Mouse (Mus musculus) left cerebral cortex, postnatal 25 days (tissue): ENCODE measurements at regions not wholly inside any gene's neighbourhood (a gene's known extent, or its start where the extent isn't known, plus 50 kb on each side); places are given as distances from the start of the nearest gene placed in this dataset.

Source experiments
- DNase-seq, 2 experiments: peaks; one replicate each; pipeline ENCODE4 v3.0.0; 2022; ENCODE audit warnings: low spot score in 2 of 2, mixed read lengths in 1 of 2
- intact Hi-C: fragments of 180-260 bp; cut with DNase I; formaldehyde crosslinking; loops from one replicate; pipeline ENCODE4 v1.15.1; 2025

DNA sequence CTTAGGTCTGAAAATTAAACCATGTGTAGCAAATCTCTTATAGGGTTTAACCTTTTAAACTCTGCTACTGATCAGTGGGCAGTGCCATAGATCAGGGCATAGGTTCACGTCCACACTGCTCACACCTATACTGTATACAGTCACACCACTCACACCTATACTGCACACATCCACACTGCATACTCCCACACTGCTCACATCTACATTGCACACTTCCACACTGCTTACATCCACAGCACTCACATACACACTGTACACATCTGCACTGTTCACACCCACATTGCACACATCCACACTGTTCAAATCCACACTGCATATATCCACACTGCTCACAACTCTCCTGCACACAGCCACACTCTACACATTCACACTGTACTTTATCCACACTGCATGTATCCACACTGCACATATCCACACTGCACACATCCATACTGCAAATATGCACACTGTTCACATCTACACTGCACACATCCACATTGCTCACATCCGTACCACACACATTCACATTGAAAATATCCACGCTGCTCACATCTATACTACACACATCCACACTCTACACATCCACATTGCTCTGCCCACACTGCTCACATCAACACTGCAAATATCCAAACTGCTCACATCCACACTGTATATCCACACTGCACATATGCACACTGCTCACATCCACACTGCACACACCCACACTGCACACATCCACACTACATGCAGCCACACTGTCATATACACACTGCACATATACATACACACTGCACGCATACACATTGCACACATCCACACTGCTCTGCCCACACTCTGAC, 209.7 kb upstream of the Arpp21 start:
- intact Hi-C loops = no loop called here
- DNase-seq = no peak

DNA sequence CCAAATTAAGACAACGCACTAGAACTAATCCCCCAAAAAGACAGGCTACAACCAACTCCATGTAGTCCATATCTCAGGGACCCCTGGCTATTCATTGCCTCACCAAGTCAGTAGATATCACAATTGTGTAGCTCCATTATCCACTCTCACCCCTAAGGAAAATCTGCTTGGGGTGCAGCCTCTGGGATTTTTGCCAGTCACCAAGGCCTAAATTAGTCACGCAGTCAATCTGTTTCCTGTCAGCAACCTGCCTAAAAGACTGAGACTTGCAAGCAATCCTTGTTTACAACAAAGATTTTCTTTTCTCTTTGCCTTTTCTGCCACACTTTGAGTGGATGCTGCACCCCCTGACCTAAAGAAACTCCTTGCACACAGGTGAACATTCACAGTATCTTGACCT, 208.5 kb upstream of the Arpp21 start:
- intact Hi-C loops = no loop called here
- peak in 1 of 2 experiments; percentile 63 for DNase-seq

DNA sequence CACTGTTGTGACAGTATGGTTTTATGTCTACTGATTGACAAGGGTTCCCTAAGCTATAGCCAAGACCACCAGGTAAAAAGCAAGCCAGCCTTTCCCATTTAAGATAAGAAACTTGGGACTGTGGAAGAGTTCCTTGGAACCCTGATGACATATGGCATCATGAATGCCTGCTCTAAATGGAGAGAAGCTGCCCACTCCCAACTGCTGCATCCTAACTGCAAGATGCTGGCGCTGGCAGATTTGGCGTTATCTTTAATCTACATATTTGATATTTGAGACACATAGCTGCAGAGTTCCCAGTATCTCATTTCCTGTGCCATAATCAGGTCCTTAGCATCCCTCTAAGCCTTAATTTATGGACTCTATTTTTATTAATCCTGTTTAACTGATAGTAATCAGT, 200.4 kb upstream of the Arpp21 start:
- intact Hi-C loops = loop anchor here (10.0 kb wide), 2 partner anchors 739 to 809 kb away; no protein-coding TSS in a partner anchor

DNA sequence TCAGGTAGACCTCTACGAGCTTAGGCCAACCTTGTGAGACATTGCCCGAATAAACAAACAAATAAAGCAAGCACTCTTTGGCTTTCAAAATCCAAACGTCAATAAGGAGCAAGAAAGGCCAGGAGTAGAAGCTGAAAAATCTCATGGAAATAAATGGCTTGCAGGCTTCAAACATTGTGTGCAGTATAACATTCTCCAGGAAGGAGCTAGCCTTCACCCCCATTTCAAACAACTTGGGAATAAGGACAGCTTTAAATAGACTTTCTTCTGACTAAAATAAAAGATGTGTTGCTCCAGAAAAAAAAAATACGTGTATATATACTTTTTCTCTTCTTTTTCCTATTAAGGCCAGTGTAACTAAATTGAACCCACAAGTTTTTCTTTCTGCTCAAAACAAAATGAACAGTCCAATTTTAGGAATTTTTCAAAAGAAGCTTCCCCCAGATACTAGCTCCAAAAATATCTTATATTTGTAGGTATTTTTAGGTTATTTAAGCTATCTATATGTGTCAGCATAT, 196.2 kb upstream of the Arpp21 start:
- intact Hi-C loops = loop anchor here (10.0 kb wide), 2 partner anchors 743 to 813 kb away; no protein-coding TSS in a partner anchor
- peak in 1 of 2 experiments; percentile 58 for DNase-seq

More for the DNA sequence above, 200.4 kb upstream of the Arpp21 start:
- DNase-seq = peak; percentile 26 to 91

DNA sequence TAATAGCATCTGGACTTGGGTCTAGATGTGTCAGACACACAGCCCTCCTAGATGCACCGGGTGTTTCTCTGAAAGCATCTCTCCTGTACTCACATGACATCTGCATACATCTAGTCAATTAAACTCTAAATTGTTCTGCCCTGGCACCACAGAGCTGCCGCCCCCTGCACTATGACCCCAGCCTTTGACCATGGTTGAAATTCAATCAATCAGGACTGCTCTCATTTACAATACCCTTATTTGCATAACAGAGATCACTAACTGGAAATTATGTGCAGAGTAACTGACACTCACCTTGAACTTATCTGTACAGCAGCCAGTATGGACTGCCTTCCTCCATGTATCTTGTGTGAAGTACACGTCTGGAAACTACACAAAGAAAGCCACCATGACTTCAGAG, 193.5 kb upstream of the Arpp21 start:
- no peak for DNase-seq
- intact Hi-C loops = no loop called here

DNA sequence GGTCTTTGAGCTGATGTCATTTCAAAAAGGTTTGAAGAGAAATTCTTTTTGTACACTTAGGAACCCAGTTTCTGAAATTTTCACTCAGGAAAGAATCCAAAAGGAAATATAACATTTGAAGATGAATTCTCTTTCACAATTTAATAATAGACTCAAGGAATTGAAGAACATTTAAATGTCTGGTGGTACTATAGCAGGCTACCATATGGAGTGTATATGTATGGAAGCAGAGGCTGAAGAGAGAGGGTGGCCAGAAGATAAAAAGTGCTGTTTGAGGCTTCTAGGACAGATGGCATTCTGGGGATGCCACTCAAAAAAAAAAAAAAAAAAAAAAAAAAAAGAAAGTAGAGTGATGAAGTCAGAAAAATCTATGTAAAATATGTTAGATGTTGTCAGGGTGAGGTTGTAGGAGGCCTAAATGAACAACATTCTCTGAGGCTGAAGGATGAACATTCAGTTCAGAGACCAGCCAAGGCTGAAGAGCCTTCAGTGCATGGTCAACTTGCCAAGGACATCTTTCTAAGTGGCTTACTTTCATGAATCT, 170.1 kb upstream of the Arpp21 start:
- DNase-seq = peak in 1 of 2 experiments; percentile 83
- intact Hi-C loops = loop anchor here (2.0 to 10.0 kb wide), 2 partner anchors 49 to 141 kb away; no protein-coding TSS in a partner anchor

DNA sequence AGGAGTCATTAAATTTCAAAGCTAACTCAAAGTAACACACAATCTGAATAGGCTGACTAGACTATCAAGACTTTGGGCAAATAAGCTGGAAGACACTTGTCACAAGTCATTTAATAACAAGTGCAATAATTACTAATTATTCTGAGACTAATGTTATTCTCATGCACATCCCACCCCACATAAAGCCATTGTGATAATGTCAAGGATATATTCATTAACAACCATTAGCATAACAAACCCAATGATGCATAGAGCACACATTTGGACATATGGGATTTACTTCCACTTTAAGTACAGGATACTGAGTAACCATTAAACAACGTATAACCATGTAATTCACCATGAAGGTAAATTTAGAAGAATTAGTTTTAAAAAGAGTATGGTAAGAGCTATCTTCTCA, 135.0 kb upstream of the Arpp21 start:
- intact Hi-C loops = no loop called here
- DNase-seq = no peak

DNA sequence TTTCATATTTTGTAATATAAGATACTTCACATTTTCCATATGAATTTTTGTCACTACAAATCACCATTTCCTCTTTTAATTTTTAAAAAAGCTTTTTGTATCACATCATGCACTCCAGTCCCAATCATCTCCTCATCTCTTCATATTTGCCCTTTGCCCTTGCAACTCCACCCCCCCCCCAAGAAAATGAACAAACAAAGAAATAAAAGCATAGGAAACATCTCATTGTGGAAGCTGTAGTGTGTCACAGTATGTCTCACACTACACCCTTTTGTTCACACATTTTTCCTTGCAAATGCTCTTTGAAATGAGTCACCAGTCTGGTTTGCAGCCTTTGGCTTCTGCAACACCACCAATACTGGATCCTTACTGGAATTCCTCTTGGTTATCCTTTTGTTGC, 131.6 kb upstream of the Arpp21 start:
- intact Hi-C loops = no loop called here
- no peak for DNase-seq

DNA sequence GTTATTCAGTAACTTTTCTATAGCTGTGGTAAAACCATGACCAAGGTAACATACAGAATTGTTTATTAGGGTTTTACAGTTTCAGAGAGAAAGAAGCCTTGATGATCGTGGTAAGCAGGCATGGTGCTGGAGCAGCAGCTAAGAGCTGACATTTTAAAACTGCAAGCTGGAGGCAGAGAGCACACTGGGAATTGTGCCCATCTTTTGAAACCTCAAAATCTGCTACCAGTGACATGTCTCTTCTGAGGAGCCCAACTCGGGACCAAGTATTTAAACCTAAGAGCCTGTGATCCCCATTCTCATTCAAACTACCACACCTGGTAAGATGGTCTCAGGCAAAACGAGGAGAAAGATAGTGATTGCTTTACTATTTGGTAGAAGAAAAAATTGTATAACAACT, 125.6 kb upstream of the Arpp21 start:
- intact Hi-C loops = no loop called here
- peak in 1 of 2 experiments; percentile 62 for DNase-seq

DNA sequence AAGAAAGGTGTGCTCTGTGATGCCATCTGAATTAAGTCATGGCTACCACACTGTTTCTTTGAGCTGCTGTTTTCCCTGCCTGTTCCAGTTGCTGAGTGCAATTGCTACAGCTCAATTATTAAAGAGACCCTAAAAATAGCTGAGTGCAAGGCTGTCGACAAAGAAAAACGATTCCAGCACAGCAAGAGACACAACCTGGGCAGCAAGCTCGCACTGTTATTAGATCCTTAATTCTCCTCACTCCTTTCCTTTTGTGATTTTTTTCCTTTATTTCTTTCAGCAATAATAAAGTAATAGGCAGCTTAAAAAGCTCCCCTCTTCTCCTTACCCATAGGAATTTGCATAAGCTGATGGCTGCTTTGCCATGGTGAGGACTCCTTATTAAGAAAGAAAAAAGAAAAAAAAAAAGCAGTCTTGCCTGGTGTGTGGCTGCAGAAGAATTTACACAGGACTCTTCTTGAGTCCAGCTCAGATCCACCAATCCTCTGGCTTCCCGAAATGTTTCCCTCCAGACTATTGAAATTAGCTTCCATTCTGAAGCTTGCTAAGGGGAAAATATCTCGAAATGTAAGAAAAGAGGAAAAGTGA, 123.1 kb upstream of the Arpp21 start:
- intact Hi-C loops = no loop called here
- no peak for DNase-seq

DNA sequence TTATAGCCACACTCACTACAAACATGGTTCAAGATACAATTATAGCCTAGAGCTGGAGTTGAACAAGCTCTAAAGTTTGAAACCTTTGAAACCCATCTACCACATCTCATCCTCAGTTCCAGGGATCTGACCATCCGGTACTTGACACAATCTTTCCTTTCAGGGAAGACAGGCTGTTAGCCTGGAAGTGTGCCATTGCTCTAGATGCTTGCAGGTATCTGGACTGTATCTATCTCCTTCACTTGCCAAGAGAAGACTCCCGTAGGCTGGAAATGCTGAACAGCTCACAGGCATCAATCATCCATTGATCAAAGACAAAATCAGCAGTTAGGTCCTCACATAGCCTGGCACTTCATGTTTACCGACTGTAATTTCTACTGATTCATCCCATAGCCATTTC, 117.5 kb upstream of the Arpp21 start:
- intact Hi-C loops = no loop called here

DNA sequence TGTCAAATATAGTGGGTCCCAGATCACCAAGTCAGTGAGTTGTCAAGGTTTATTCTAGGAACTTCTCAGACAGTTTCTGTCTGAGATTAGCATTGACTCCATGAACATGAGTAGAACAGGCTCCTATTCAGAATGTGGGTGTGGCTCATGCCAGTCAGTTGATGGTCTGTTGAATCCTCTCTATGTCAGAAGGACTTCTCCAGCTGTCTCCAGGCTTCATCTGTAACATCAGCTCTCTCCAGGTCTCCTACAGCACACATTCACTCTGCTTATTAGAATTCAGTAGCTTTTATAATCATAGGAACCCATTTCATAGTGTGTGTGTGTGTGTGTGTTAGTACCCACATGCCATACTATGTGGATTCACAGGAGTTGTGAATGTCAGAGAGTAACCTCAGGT, 113.2 kb upstream of the Arpp21 start:
- DNase-seq = no peak
- intact Hi-C loops = no loop called here

More for the DNA sequence above, 117.5 kb upstream of the Arpp21 start:
- no peak for DNase-seq

DNA sequence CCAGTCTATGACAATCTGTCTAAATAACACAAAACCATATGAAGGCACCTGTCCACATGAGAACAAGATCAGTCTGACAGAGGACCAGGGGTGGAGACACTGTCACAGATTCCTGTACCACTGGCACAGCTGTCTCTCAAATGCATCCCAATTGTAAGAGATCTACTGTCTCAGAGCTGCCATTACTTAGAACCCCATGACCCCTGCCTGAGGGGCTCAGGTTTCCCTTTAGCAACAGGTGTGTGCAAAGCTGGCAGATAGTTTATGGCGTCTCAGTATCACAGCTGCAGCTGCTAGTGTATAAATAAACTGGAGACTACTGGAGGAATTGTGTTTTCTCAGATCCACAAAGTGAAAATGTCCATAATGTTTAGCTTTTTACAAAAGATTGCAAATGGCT, 109.1 kb upstream of the Arpp21 start:
- intact Hi-C loops = loop anchor here (5.0 kb wide), 2 partner anchors 82 to 107 kb away; partner anchors contain the start of gene Arpp21
- DNase-seq = no peak

DNA sequence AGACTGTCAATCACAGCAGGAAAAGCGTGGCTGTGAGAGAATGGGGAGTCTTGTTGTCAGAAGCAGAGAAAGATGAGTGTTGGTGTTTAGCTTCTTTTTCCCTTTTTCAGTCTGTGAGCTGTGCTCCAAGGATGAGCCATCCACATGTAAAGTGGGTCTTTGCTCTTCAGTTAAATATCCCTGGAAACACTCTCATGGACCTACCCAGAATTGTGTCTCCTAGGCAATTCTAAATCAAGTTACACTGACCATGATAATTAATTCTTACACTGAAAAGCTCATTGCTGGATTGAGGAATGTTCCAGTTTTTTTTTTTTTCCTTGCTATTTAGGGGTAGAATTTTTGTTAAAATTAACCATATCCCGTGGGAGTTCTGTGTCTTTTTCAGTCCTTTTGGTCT, 104.6 kb upstream of the Arpp21 start:
- peak in 1 of 2 experiments; percentile 79 for DNase-seq
- intact Hi-C loops = loop anchor here (5.0 kb wide), 2 partner anchors 78 to 103 kb away; partner anchors contain the start of gene Arpp21

DNA sequence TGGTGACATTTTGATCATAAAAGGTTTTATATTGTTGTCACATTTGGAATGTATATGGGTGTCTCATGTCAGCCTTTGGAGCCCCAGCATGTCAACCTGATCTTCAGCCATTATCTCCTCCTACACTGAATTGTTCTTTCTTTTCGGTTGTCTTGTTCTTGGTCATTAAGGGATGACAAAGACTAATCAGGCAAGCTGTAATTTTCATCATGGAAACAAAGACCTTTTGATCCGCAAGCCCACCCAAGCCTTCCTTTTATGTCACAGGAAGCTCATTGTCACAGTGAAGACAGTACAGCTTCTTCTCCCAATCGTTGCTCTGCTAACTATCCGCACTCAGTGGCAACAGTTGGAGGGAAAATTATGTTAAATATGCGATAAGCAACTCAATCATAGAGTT, 84.3 kb upstream of the Arpp21 start:
- DNase-seq = no peak
- intact Hi-C loops = no loop called here

DNA sequence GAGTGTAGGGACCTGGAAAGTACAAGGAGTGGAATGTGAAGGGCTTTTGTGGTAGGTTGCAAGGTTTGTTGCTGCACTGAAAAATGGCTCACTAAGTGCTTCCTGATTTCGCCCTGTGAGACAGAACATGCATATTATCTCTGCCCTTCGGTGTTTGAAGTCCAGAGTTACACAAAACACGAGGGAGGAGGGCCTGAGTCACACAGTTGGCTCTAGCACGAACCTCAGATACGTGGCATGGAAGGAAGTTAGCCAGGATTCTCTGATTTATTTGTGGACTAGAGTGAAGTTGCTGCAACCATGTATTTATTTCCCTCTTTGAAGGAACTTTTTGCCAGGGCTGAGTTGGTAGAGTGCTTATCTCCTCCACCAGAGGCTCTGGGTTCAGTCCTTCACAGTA, 73.2 kb upstream of the Arpp21 start:
- intact Hi-C loops = no loop called here
- peak in 1 of 2 experiments; percentile 21 for DNase-seq

DNA sequence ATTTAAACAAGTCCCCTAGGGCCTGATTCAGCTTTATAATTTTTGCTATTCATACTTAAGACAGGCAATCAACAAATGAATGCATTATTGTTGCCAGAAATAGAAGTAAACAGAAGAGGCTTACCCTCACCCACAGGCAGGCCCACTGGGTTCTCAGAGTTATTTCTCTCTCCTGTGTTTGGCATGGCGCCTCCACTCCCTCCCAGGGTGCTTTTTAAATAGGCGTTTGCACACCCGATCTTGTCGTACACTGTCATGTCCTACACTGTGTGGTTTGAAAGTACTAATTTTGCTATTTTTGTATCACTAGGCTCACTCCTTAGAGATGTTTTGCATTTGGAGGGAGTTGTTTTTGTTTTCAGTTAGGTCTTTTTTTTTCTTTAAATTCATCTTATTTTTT, 72.1 kb upstream of the Arpp21 start:
- intact Hi-C loops = no loop called here
- peak; percentile 23 to 70 for DNase-seq

DNA sequence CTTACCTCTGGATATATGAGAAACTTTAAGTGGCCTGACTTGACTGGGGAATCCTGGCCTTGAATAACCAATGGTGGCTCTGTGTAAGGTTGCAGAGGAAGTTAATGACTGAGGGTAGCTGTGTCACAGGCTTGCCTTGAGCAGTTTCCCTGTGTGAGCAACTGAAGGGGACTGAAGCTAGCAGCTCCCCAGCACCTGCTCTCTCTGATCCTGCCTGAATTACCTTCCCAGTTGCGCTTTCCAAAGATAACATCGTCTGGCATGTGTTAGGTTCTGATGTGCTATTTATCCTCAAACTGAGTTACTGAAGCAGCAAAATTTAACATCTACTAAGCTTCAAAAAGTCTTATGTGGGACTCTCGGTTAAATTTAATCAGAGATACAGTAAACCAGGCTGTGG, 56.1 kb upstream of the Arpp21 start:
- DNase-seq = peak in 1 of 2 experiments; percentile 38
- intact Hi-C loops = no loop called here
